Mouse (Mus musculus): ENCODE measurements around the gene Tmem198. TPM values are rescaled to one million over a fixed set of nuclear protein-coding genes. Genes with fewer than 3 reads are reported as not detected.

The Tmem198 gene
- total RNA-seq, 1 experiment, result 1.6 TPM

DNA sequence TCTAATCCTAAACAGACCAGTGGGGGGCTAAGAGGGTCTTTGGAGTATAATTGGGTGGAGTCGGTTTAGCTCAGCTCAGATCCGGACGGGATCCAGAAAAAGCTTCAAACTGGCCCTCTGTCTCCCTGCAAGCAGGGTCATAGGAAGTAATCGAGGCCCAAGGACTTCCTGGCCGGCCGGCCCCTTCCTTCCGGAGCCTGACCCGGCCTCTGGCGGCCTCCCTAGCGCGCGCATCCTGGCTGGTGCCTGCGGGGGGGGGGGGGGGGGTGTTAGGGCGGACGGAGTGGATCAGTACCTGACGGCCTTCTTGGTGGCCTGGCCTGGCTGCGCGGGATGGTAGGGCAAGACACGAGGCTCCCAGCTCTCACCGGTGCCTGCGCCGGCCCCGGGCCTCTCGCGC is 835 bp upstream of the Tmem198 start:
- DNase-seq (ENCODE audit: low read depth, low spot score), result no peak
- TF ChIP-seq ZNF384 (IDR thresholded peaks at IDR 0.05; ENCODE audit: low read depth, low read length), result no peak
- TF ChIP-seq ZC3H11A (IDR thresholded peaks at IDR 0.05; ENCODE audit: borderline replicate concordance, low read depth, low read length), result no peak
- TF ChIP-seq CHD2 (IDR thresholded peaks at IDR 0.05; ENCODE audit: low read depth, low read length), result no peak
- TF ChIP-seq HCFC1 (IDR thresholded peaks at IDR 0.05; ENCODE audit: borderline replicate concordance, insufficient read depth, low read length), result no peak
- no peak for TF ChIP-seq MAFK (IDR thresholded peaks at IDR 0.05; ENCODE audit: insufficient read depth, low read depth, low read length)
- peak overlapping the region; percentile 83 for H3K9ac ChIP-seq (ENCODE audit: insufficient read depth, low read depth, low read length, poor library complexity, severe bottlenecking)
- in situ Hi-C loops (cut with MboI; ENCODE audit: low sequenced_read_pairs in 2 of 2, unreplicated experiment in 2 of 2), result no loop called here
- H3K36me3 ChIP-seq (ENCODE audit: control insufficient read depth, insufficient read depth, low read length, poor library complexity, severe bottlenecking), result peaks cover 27% of the 10 kb centered on the region
- no peaks in the 10 kb centered on the region for H3K9me3 ChIP-seq (ENCODE audit: control insufficient read depth, insufficient read depth, low read depth, low read length)
- H3K4me1 ChIP-seq (ENCODE audit: control insufficient read depth in 2 of 2, insufficient read depth in 2 of 2, low read length in 2 of 2, poor library complexity in 1 of 2), result peaks cover 4 to 8% of the 10 kb centered on the region in 2 experiments; a peak in 2 of 4 replicates
- peak overlapping the region; percentile 63 to 84 for H3K4me3 ChIP-seq (ENCODE audit: insufficient read depth in 1 of 2, low read depth in 1 of 2, low read length in 2 of 2, poor library complexity in 1 of 2, severe bottlenecking in 1 of 2)
- no peak overlapping the region for H3K27ac ChIP-seq (ENCODE audit: insufficient read depth, low read depth, low read length, poor library complexity, severe bottlenecking)

DNA sequence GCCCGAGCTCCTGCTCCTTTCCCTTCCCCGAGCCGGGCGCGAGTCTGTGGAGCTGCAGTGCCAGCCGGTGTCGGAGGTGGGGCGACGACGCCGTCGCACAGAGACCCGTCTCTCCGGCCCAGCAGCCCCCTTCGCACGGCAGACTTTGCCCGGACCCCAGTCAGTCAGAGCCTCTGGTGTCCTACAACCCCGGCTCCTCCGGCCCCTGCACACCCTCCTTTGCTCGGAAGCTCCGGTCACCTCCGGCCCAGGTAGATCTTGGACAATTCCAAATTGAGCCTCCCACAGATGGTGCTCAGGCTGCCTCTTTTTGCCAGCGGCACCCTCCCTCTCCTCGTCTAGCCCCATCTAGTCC is 280 bp downstream of the Tmem198 start:
- Histone ChIP-seq H3K9ac (ENCODE audit: insufficient read depth, low read depth, low read length, poor library complexity, severe bottlenecking) (peak overlapping the region; percentile 36; the same call in 1 of the 2 replicates), H3K27ac (ENCODE audit: insufficient read depth, low read depth, low read length, poor library complexity, severe bottlenecking) (no peak overlapping the region), H3K4me3 (ENCODE audit: insufficient read depth in 1 of 2, low read depth in 1 of 2, low read length in 2 of 2, poor library complexity in 1 of 2, severe bottlenecking in 1 of 2) (peak overlapping the region; percentile 61 to 63), H3K36me3 (ENCODE audit: control insufficient read depth, insufficient read depth, low read length, poor library complexity, severe bottlenecking) (peaks cover 19% of the 10 kb centered on the region), H3K4me1 (ENCODE audit: control insufficient read depth in 2 of 2, insufficient read depth in 2 of 2, low read length in 2 of 2, poor library complexity in 1 of 2) (peaks cover 4 to 8% of the 10 kb centered on the region in 2 experiments; a peak in 2 of 4 replicates), H3K9me3 (ENCODE audit: control insufficient read depth, insufficient read depth, low read depth, low read length) (no peaks in the 10 kb centered on the region)
- TF ChIP-seq ZNF384 (IDR thresholded peaks at IDR 0.05; ENCODE audit: low read depth, low read length), result no peak
- no peak for TF ChIP-seq MAFK (IDR thresholded peaks at IDR 0.05; ENCODE audit: insufficient read depth, low read depth, low read length)
- no peak for TF ChIP-seq ZC3H11A (IDR thresholded peaks at IDR 0.05; ENCODE audit: borderline replicate concordance, low read depth, low read length)
- no peak for TF ChIP-seq CHD2 (IDR thresholded peaks at IDR 0.05; ENCODE audit: low read depth, low read length)
- no peak for TF ChIP-seq HCFC1 (IDR thresholded peaks at IDR 0.05; ENCODE audit: borderline replicate concordance, insufficient read depth, low read length)
- in situ Hi-C loops (cut with MboI; ENCODE audit: low sequenced_read_pairs in 2 of 2, unreplicated experiment in 2 of 2), result no loop called here
- DNase-seq (ENCODE audit: low read depth, low spot score), result no peak

DNA sequence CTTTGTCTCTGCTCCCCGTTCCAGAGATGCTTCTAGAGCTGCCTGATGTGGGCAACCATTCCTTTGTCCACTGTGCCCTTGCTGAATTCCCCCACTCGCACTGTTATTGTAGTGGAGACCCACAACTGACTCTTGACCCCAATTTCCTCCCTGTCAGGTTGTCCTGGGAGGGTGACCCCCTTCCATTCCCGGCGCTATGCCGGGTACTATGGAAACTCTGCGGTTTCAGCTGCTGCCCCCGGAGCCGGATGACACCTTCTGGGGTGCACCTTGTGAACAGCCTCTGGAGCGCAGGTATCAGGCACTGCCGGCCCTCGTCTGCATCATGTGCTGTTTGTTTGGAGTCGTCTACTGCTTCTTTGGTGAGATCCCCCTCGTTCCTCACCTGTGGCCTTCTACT is 704 bp downstream of the Tmem198 start:
- DNase-seq (ENCODE audit: low read depth, low spot score), result no peak
- H3K9ac ChIP-seq (ENCODE audit: insufficient read depth, low read depth, low read length, poor library complexity, severe bottlenecking), result no peak overlapping the region
- TF ChIP-seq ZNF384 (IDR thresholded peaks at IDR 0.05; ENCODE audit: low read depth, low read length) (no peak), HCFC1 (IDR thresholded peaks at IDR 0.05; ENCODE audit: borderline replicate concordance, insufficient read depth, low read length) (no peak), CHD2 (IDR thresholded peaks at IDR 0.05; ENCODE audit: low read depth, low read length) (no peak), ZC3H11A (IDR thresholded peaks at IDR 0.05; ENCODE audit: borderline replicate concordance, low read depth, low read length) (no peak)
- no peak overlapping the region for H3K27ac ChIP-seq (ENCODE audit: insufficient read depth, low read depth, low read length, poor library complexity, severe bottlenecking)
- no peaks in the 10 kb centered on the region for H3K9me3 ChIP-seq (ENCODE audit: control insufficient read depth, insufficient read depth, low read depth, low read length)
- peaks cover 4 to 8% of the 10 kb centered on the region in 2 experiments; a peak in 2 of 4 replicates for H3K4me1 ChIP-seq (ENCODE audit: control insufficient read depth in 2 of 2, insufficient read depth in 2 of 2, low read length in 2 of 2, poor library complexity in 1 of 2)
- H3K36me3 ChIP-seq (ENCODE audit: control insufficient read depth, insufficient read depth, low read length, poor library complexity, severe bottlenecking), result peaks cover 15% of the 10 kb centered on the region
- H3K4me3 ChIP-seq (ENCODE audit: insufficient read depth in 1 of 2, low read depth in 1 of 2, low read length in 2 of 2, poor library complexity in 1 of 2, severe bottlenecking in 1 of 2), result peak overlapping the region; percentile 61 to 63
- in situ Hi-C loops (cut with MboI; ENCODE audit: low sequenced_read_pairs in 2 of 2, unreplicated experiment in 2 of 2), result no loop called here

DNA sequence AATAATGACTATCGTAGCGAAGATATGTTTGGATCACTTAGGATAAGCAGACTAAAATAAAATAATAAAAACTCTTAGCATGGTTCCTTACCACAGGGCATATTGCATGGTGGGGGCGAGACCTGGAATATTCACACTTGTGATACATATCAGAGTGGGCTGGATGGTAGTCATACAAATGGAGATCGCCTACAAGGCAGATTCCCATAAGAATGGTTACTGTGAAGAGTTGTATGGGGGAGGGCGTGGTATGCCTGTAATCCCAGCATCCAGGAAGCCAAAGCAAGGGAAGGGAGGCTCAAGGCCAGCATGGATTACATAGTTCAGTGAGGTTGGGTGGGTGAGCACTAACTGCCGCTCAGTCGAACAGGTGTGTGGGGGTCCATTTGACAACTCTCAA is 1.4 kb downstream of the Tmem198 start:
- H3K36me3 ChIP-seq (ENCODE audit: control insufficient read depth, insufficient read depth, low read length, poor library complexity, severe bottlenecking), result peaks cover 8% of the 10 kb centered on the region
- no peak overlapping the region for H3K9ac ChIP-seq (ENCODE audit: insufficient read depth, low read depth, low read length, poor library complexity, severe bottlenecking)
- peaks cover 4 to 6% of the 10 kb centered on the region in 2 experiments; a peak in 2 of 4 replicates for H3K4me1 ChIP-seq (ENCODE audit: control insufficient read depth in 2 of 2, insufficient read depth in 2 of 2, low read length in 2 of 2, poor library complexity in 1 of 2)
- H3K4me3 ChIP-seq (ENCODE audit: insufficient read depth in 1 of 2, low read depth in 1 of 2, low read length in 2 of 2, poor library complexity in 1 of 2, severe bottlenecking in 1 of 2), result no peak overlapping the region
- TF ChIP-seq ZNF384 (IDR thresholded peaks at IDR 0.05; ENCODE audit: low read depth, low read length) (no peak), MAFK (IDR thresholded peaks at IDR 0.05; ENCODE audit: insufficient read depth, low read depth, low read length) (no peak), HCFC1 (IDR thresholded peaks at IDR 0.05; ENCODE audit: borderline replicate concordance, insufficient read depth, low read length) (no peak), ZC3H11A (IDR thresholded peaks at IDR 0.05; ENCODE audit: borderline replicate concordance, low read depth, low read length) (no peak)
- H3K9me3 ChIP-seq (ENCODE audit: control insufficient read depth, insufficient read depth, low read depth, low read length), result no peaks in the 10 kb centered on the region
- in situ Hi-C loops (cut with MboI; ENCODE audit: low sequenced_read_pairs in 2 of 2, unreplicated experiment in 2 of 2), result no loop called here
- no peak overlapping the region for H3K27ac ChIP-seq (ENCODE audit: insufficient read depth, low read depth, low read length, poor library complexity, severe bottlenecking)
- no peak for DNase-seq (ENCODE audit: low read depth, low spot score)

DNA sequence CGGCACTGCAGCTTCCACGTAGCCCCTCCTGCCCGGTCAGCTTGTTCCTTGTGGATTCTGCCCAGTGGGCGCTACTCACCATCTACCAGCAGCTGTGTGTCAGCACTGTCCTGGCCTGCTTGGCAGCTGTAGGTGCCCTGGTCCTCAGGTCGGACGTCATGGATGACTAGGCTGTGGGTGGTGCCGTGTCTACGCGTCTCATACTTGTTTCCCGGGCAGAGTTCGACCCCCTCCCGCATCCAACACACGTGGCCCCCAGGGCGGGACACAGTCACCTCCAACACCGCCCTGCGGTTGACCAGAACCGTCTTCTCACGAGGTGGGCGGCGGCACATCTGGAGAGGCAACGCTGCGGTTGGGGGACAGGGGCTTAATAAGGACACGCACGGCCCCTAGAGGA is 7.2 kb downstream of the Tmem198 start:
- no peaks in the 10 kb centered on the region for H3K9me3 ChIP-seq (ENCODE audit: control insufficient read depth, insufficient read depth, low read depth, low read length)
- H3K27ac ChIP-seq (ENCODE audit: insufficient read depth, low read depth, low read length, poor library complexity, severe bottlenecking), result no peak overlapping the region
- in situ Hi-C loops (cut with MboI; ENCODE audit: low sequenced_read_pairs in 2 of 2, unreplicated experiment in 2 of 2), result no loop called here
- H3K9ac ChIP-seq (ENCODE audit: insufficient read depth, low read depth, low read length, poor library complexity, severe bottlenecking), result no peak overlapping the region; the same call in 1 of the 2 replicates
- peaks cover 5 to 14% of the 10 kb centered on the region in 2 experiments; a peak in 2 of 4 replicates for H3K4me1 ChIP-seq (ENCODE audit: control insufficient read depth in 2 of 2, insufficient read depth in 2 of 2, low read length in 2 of 2, poor library complexity in 1 of 2)
- no peak for TF ChIP-seq HCFC1 (IDR thresholded peaks at IDR 0.05; ENCODE audit: borderline replicate concordance, insufficient read depth, low read length)
- TF ChIP-seq ZC3H11A (IDR thresholded peaks at IDR 0.05; ENCODE audit: borderline replicate concordance, low read depth, low read length), result no peak
- TF ChIP-seq MAFK (IDR thresholded peaks at IDR 0.05; ENCODE audit: insufficient read depth, low read depth, low read length), result no peak
- TF ChIP-seq ZNF384 (IDR thresholded peaks at IDR 0.05; ENCODE audit: low read depth, low read length), result no peak
- no peak for TF ChIP-seq CHD2 (IDR thresholded peaks at IDR 0.05; ENCODE audit: low read depth, low read length)
- DNase-seq (ENCODE audit: low read depth, low spot score), result no peak
- H3K4me3 ChIP-seq (ENCODE audit: insufficient read depth in 1 of 2, low read depth in 1 of 2, low read length in 2 of 2, poor library complexity in 1 of 2, severe bottlenecking in 1 of 2), result peak overlapping the region; percentile 80 to 93; a peak in 3 of 4 replicates
- H3K36me3 ChIP-seq (ENCODE audit: control insufficient read depth, insufficient read depth, low read length, poor library complexity, severe bottlenecking), result no peaks in the 10 kb centered on the region
